Mouse (Mus musculus): ENCODE measurements around the gene Sema4b.

The Sema4b gene

GRCm38 (mm10) chr7:80186531-80187296, at the start of gene Sema4b:
Gene Sema4b, plus strand, starts transcription at chr7:80186841.
- peak; percentile 61 for DNase-seq (ENCODE audit: low read depth, low spot score)

GRCm38 (mm10) chr7:80138375-80138774, 48.3 kb upstream of the Sema4b start:
- no peak for DNase-seq (ENCODE audit: low read depth, low spot score)

DNA sequence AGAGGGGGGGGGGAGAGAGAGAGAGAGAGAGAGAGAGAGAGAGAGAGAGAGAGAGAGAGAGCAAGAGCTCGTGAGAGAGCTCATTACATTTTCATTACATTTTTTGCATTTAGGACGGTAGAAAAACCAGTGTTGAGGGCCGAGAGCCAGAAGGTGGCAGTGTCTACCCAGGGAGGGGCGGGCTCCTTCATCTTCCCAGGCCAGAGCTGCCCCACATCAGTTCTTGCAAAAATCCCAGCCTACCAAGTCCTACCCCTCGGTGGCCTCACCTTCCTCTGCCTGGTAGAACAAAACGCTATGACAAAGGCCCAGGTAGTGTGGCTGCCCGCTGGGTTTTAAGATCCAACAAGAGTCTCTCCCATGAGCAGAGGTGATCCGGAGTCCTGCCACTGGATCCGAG, 45.8 kb upstream of the Sema4b start:
- peak; percentile 75 for DNase-seq (ENCODE audit: low read depth, low spot score)

- peak; percentile 32 for DNase-seq (ENCODE audit: low read depth, low spot score)
Measured at GRCm38 (mm10) chr7:80143331-80144273, 43.0 kb upstream of the Sema4b start.

GRCm38 (mm10) chr7:80144695-80145094, 41.9 kb upstream of the Sema4b start:
- no peak for DNase-seq (ENCODE audit: low read depth, low spot score)

DNA sequence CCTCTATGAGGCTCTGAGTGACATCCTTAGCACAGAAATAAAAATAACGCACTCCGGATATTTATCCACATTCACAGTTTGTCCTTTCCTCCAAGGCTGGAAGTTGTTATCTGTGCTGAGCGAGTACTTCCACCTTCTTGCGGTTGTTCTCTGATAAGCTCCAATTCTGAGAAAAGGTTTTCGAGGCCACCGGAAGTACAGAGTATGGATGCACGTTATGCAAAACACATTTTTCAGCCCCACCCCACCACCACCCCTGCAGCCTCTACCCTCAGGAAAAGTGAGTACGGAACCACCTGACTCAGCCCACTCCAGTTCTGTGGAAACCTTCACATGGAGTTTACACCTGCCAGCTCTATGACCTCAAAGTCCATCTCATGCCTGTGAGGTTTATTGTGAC, 40.6 kb upstream of the Sema4b start:
- DNase-seq (ENCODE audit: low read depth, low spot score), result peak; percentile 62

GRCm38 (mm10) chr7:80149356-80149755, 37.3 kb upstream of the Sema4b start:
- DNase-seq (ENCODE audit: low read depth, low spot score), result no peak

GRCm38 (mm10) chr7:80152152-80152551, 34.5 kb upstream of the Sema4b start:
- no peak for DNase-seq (ENCODE audit: low read depth, low spot score)

- no peak for DNase-seq (ENCODE audit: low read depth, low spot score)
Measured at GRCm38 (mm10) chr7:80152756-80153155, 33.9 kb upstream of the Sema4b start.

DNA sequence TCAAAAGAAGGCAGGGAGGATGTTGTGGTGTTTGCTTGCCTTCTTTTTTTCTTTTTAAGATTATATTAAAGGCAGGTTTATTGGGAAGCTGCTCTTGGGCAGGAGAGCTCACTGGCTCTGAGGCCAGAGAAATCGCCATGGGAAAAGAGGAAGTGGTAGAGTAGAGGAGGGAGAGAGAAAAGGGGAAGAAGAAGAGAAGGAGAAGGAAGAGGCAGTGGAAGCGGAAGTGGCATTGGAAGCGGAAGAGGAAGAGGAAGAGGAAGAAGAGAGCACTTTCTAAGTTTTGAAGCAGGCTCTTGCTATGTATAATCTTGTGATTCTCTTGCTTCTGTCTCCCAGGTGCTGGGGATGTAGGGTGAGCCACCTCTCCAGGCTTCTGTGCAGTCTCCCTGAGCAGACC, 32.0 kb upstream of the Sema4b start:
- no peak for DNase-seq (ENCODE audit: low read depth, low spot score)

DNA sequence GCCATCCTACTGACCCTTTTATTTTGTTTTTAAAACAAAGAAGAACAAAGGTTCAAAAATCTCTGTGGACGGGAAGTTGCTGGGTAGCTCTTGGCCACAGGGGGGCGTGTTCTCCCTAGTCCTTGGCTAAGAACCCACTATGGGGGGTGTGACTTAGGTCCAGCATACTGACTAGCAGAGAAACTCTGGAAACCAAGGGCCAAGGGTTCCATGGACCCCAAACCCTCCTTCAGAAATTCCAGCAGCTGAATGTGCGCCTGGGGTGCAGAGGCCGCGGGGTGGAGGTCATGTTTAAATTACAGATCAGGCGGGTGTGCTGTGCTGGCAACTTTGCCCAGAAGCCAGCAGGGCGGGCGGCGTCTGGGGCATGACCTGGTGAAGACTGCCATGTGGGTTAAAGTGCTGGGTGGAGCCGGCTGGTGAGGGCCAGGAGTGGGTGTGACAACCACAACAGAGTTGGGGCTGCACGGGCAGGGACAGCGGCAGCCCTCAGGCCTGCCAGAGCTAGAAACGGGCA, 29.9 kb upstream of the Sema4b start:
- DNase-seq (ENCODE audit: low read depth, low spot score), result peak; percentile 64

- DNase-seq (ENCODE audit: low read depth, low spot score), result no peak
Measured at GRCm38 (mm10) chr7:80158496-80159268, 28.0 kb upstream of the Sema4b start.

DNA sequence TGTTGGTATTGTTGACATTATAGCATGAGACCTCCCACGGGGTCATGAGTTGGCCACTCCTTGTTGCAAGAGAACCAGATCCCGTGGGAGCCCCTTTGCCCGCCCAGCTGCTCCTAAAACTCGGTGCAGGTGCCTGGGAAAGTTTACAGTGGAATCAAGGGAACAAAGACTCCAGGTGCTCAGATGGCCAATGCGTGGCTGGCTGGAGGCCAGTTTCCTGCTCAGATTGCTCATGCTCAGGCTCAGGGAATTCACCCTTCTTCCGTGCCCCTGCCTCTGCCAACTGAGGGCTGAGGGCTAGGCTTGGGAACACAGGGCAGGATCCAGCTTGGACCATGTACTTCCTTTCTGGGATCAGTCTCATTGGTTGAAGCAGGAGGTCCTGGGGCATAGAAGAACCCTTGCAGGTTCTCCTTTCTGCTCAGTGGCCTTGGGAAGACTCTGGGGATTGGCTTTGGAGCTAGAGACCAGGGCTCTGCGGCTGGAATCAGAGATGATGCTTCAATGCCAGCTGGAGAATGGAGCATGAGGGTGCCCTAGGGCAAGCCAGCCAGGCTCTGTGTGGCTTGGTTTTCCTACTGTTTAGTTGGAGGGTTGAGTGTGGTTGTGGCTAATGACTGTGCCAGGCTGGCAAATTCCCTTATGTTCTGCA, 26.2 kb upstream of the Sema4b start:
- no peak for DNase-seq (ENCODE audit: low read depth, low spot score)

- no peak for DNase-seq (ENCODE audit: low read depth, low spot score)
Measured at GRCm38 (mm10) chr7:80160945-80161306, 25.7 kb upstream of the Sema4b start.

DNA sequence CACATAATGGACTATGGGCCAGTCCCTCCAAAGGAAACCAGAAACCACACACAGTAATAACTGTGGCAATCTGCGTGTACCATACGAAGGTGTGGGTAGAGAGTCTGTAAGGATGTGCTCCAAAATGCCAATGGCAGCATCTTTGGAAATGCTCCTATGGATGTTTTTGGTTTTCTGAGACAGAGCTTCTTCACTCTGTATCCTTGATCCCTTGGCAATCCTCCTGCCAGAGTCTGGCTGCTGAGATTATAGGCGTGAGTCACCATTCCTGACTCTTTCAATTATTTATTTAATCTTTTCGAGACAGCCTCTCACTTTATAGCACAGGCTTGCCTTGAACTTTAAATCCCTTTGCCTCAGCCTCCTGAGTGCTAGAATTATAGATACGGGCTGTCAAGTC, 21.2 kb upstream of the Sema4b start:
- DNase-seq (ENCODE audit: low read depth, low spot score), result no peak

DNA sequence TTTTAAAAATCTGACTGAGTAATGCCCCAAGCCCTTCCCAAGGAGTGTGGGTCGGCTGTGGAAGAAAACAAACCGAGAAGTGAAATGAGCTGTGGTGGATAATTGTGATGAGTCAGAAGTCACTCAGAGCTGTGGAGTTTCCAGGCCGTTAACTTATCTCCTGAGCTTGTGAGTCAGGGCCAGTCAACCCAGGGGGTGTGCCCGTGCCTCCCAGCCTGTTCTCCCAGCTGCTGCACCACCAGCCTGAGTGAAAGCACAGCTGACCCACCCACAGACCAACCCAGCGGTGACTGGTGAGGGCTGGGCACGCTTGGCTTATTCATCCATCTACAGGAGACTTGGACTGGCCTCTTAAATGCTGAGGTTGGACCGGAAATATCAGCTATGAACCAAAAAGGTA, 19.9 kb upstream of the Sema4b start:
- peak; percentile 59 for DNase-seq (ENCODE audit: low read depth, low spot score)

GRCm38 (mm10) chr7:80169847-80170246, 16.8 kb upstream of the Sema4b start:
- DNase-seq (ENCODE audit: low read depth, low spot score), result no peak

DNA sequence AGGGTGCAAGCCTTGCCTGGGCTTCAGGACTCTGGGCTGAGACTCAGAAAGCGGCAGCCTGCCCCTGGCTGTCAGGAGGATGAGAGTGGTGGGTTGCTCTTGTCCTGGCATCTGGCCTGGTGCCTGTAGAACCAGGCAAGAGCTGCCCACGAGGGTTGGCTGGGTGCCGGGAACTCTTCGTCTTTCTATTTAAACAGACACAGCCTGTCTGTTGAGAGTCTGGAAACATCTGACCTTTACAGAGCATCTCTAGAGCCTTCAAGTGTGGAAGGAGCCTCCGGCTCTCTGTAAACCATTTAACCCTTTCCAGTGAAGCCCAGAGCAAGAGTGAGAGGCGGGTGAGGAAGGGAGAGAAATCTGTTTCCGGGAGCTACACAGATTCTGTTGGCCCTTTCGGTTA, 15.3 kb upstream of the Sema4b start:
- no peak for DNase-seq (ENCODE audit: low read depth, low spot score)

- no peak for DNase-seq (ENCODE audit: low read depth, low spot score)
Measured at GRCm38 (mm10) chr7:80172069-80172956, 14.3 kb upstream of the Sema4b start.

DNA sequence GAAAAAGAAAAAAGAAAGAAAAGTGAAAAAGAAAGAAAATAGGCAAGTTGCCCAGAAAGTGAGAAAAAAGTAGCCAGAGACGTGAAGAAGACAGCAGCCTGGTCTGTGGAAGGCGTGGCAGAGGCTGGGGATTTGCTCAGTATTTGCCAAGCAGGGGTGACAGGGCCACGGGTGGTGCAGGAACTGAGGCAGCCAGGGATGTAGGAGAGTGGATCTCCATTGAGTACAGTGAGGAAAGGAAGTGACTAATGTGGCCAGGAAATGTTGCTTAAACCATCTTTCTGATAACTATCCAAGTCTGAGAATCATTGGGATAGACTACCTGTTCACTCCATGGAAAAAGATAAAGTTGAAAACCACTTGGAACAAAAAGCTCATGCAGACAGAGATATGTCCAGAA, 10.5 kb upstream of the Sema4b start:
- no peak for DNase-seq (ENCODE audit: low read depth, low spot score)

All from CD4-positive helper T cell, adult 2 months (primary cell).